Mouse (Mus musculus): Measurements from ENCODE around the gene Usp10.

DNA sequence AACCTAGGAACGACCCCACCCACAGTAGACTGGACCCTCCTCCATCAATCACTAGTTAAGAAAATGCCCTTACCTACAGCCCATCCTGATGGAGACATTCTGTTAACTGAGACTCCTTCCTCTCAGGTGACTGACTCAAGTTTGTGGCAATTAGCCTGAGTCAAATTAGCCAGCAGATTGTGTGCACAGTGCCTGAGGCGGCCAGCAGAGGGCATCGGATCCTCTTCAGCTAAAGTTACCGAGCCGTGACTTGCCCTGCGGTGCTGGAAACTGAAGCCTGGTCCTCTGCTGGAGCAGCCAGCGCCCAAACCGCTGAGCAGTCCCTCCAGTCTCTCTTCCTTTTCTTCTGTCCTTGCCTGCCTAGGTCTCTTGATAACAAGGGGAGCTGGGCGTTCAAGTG lies 57.3 kb downstream of the Usp10 start:
- TF ChIP-seq CTCF (IDR thresholded peaks at IDR 0.05; ENCODE audit: low read depth) (no peak), EP300 (IDR thresholded peaks at IDR 0.05; ENCODE audit: low read depth) (no peak)
